Mouse (Mus musculus): ENCODE results near the gene Stpg1. TPM values are rescaled to one million over a fixed set of nuclear protein-coding genes. Genes with fewer than 3 reads are reported as not detected.

Gene Stpg1
- total RNA-seq, 2 experiments from 2014 or later: 0.59 to 0.67 TPM

DNA sequence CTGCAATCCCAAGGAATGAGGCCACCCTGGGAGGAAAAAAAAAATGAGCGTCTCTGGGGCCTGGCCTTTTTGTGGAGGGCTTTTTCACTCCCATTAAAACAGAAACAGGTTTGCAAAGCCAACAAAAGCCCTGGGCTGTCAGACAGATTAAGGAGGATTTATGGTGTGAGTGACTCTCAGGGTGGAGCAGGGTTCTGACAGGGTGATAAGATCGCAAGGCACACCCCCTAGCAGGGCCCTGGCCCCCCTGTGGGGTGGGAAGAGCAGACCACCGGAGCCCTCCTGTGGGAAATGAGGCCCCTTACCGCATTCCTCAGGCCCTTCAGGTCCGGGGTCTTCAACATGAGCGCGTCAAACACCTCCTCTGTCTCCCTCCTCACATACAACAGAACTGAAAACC, 53.5 kb downstream of the Stpg1 start:
- DNase-seq (ENCODE audit: low spot score in 2 of 2): no peak

DNA sequence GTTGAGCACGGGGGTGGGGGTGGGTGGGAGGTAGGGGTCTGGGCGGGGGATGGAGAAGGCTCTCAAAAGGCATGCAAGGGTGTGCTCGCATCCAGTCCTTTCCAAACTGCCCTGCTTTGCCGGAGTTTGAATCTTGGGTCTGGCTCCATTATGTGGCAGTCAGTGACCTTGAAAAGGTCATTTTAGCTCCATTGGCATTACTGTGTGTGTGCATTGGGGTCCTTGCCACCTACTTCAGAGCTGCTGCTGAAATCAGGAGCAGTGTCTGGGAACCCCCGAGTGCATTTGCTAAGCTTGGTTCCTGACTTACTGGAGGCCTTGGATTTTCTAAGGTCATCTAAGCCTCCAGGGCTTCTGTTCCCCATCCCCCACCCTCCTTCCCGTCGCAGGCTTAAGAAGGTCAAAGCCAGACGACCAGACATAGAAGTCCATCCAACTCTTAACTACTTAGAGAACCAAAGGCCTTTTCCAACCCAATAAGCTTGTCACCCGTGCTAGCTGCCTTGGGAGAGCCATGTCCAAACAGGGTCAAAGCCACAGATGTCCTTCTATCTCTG, 54.0 kb downstream of the Stpg1 start:
- DNase-seq (ENCODE audit: low spot score in 2 of 2): no peak

- DNase-seq (ENCODE audit: low spot score in 2 of 2): no peak
Observed at GRCm38 (mm10) chr4:135549323-135549722, 54.7 kb downstream of the Stpg1 start.

DNA sequence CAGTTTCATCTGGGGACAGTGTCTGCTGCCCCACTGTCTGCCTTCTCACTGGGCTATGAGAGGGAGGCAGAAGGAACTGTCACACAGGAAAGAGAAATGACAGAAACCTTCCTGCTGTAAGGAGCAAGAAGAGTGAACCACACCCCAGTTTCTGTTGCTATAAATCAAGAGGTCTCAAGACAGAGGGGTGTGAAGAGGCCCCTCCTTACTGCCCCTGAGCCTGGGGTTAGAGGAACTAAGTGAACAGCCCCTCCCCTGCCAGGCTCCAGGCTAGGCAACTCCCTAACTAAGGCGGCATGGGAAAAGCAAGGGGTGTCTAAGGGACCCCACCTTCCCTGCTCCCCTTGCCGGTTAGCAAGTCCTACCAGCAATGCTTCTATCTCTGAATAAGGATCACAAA, 69.2 kb downstream of the Stpg1 start:
- DNase-seq (ENCODE audit: low spot score in 2 of 2): no peak

GRCm38 (mm10) chr4:135565400-135565799, 70.8 kb downstream of the Stpg1 start:
- no peak for DNase-seq (ENCODE audit: low spot score in 2 of 2)

- no peak for DNase-seq (ENCODE audit: low spot score in 2 of 2)
Observed at GRCm38 (mm10) chr4:135567042-135567441, 72.5 kb downstream of the Stpg1 start.

- no peak for DNase-seq (ENCODE audit: low spot score in 2 of 2)
Observed at GRCm38 (mm10) chr4:135567484-135567883, 72.9 kb downstream of the Stpg1 start.

DNA sequence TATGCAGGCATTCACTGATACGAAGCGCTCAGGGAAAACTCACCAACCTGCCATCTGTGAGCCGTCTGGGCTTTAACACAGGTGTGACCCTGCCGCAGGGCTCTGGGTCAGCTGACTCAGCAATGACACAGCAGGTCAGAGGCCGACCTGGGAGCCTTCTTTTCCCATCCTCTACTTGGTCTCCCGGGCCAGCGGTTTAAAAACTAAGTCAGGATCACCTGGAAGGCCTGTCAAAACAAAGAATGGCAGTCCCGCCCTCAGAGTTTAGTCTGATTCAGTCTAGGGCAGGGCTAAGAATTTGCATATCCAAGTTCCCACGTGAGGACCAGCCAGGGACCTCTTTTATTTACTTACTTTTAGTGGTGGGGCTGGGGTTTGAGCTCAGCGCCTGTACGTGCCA, 74.6 kb downstream of the Stpg1 start:
- DNase-seq (ENCODE audit: low spot score in 2 of 2): no peak

- DNase-seq (ENCODE audit: low spot score in 2 of 2): no peak
Observed at GRCm38 (mm10) chr4:135570152-135571036, 75.8 kb downstream of the Stpg1 start.

DNA sequence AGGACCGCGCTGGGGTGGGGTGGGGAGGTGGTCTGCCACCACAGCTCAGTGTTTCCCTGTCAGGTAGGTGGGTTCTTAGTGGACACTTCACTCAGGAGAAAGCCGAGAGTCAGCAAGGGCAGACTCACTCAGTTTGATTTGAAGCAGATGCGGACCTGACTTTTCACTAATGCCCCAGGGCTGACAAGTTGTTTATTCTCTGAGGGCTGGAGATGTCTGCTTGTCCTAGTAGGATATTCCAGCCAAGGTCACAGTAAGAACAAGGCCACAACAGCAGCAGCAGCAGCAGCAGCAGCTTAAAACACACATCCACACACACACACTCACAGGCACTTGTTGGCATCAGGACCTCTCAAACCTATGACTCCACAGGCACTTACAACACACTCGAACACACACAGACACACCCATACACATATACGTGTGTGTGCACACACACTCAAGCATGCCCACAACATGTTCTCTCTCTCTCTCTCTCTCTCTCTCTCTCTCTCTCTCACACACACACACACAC, 76.5 kb downstream of the Stpg1 start:
- DNase-seq (ENCODE audit: low spot score in 2 of 2): no peak

GRCm38 (mm10) chr4:135572276-135572675, 77.7 kb downstream of the Stpg1 start:
- DNase-seq (ENCODE audit: low spot score in 2 of 2): no peak

- no peak for DNase-seq (ENCODE audit: low spot score in 2 of 2)
Observed at GRCm38 (mm10) chr4:135573251-135573808, 78.7 kb downstream of the Stpg1 start, which contains the start of gene Grhl3. Gene Grhl3, minus strand, starts transcription at chr4:135573630.

DNA sequence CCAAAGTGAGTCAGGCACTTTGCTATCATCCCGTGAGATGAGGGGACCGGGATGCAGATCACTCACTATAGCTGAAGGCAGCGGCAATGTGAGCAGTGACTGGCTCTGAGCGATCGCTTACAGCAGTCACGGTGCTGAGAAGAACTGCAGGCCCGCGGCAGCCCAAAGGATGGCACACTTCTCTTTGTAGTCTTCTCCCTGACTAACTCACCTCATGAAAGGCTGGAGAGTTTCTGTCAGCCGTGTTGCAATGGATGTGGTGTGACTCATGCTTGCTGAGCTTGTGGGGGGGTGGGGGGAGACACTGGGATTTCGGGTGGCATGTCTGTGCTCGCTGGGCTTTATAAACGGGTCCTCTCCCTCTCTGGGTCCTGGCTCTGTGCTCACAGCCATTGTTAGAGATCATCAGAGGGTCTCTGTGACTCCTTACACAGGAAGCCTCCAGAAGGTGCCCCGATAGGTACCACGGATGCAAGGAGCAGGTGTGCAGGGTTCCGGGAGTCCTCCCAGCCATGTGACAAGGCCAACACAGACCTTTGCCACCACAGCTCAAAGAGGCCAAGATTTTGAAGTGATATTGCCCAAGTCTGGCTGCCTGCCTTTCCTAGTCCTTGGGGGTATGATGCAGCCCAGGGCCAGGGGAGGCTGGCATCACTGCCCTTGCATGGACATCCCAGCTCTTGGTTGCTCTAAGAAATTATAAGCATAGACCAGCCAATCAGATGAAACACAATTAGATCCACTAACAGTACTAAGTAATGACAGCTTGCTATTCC, 81.0 kb downstream of the Stpg1 start:
- DNase-seq (ENCODE audit: low spot score in 2 of 2): no peak

- DNase-seq (ENCODE audit: low spot score in 2 of 2): no peak
Observed at GRCm38 (mm10) chr4:135578490-135578889, 83.9 kb downstream of the Stpg1 start.

DNA sequence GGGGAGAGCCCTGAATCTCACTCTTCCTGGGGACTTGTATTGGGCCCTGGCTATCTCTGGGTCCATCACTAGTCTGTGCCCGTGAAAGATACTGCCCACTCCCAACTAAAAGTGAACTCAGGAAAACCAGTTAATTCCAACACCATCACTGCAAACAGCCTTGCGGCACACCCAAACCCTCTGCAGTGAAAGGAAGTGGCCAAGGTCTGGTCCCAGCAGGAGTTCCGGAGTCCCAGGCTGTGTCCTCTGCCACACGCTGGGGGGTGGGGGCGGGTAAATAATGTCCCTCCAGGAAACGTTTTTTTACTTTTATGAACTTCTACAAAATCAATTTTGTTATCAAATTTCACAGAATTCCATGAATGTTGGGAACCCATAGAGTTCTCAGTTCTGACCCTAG, 85.1 kb downstream of the Stpg1 start:
- DNase-seq (ENCODE audit: low spot score in 2 of 2): no peak

GRCm38 (mm10) chr4:135581222-135581910, 86.8 kb downstream of the Stpg1 start:
- no peak for DNase-seq (ENCODE audit: low spot score in 2 of 2)

GRCm38 (mm10) chr4:135584838-135585237, 90.2 kb downstream of the Stpg1 start:
- DNase-seq (ENCODE audit: low spot score in 2 of 2): no peak

Measured in adrenal gland, postnatal 4 days (tissue).